Mouse (Mus musculus) CD4-positive naive resting alpha-beta T cell, adult 76 days (primary cell): ENCODE results near the gene Trim58. TPM values are rescaled to one million over a fixed set of nuclear protein-coding genes. Genes with fewer than 3 reads are reported as not detected.

ENCODE experiments used
- total RNA-seq: library from RNA; stranded (reverse); gene quantifications from one replicate; pipeline ENCODE4 v1.2.4, GENCODE M21; 2023

Trim58 gene
- 0.35 TPM for total RNA-seq

DNA sequence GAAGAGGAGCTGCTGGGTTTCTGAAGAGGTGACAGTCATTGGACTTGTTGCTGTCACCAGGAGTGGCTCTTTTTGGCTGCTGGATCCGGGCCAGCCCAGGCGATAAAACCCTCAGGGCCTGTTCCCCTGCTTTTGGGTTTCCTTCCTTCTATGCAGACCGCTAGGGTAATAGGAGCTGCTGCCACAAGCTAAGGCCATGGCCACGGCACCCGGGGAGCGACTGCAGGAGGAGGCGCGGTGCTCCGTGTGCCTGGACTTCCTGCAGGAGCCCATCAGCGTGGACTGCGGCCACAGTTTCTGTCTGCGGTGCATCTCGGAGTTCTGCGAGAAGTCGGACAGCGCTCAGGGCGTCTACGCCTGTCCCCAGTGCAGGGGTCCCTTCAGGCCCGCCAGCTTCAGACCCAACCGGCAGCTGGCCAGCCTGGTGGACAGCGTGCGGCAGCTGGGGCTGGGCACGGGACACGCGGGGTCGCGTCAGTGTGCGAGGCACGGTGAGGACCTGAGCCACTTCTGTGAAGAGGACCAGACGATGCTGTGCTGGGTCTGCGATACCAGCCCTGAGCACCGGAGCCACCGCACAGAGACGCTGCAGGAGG is at the start of gene Trim58:
Trim58 (plus strand) TSS at position 194 of the 596 bp plus-strand sequence.

DNA sequence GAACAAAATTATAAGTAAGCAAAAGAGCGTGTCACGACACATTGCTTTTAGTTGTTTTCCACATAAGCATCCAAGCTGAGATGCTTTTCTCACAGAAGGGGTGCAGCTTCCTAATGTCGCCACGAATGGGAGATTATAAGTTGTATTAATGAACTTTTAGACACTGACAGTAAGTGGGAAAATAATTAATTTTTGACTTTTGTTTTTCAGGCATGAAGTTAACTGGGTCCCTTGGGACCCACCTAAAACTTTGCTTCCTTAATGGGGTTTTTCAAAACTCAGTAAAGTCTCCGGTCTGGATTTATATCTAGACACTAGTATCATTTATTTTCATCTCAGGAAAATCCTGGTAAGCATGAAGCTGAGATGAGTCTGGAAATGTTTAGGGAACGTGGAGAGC is 45.5 kb upstream of the Trim58 start, which contains the start of gene Olfr324:
Olfr324 (plus strand) TSS at position 301 of the 400 bp plus-strand sequence.

DNA sequence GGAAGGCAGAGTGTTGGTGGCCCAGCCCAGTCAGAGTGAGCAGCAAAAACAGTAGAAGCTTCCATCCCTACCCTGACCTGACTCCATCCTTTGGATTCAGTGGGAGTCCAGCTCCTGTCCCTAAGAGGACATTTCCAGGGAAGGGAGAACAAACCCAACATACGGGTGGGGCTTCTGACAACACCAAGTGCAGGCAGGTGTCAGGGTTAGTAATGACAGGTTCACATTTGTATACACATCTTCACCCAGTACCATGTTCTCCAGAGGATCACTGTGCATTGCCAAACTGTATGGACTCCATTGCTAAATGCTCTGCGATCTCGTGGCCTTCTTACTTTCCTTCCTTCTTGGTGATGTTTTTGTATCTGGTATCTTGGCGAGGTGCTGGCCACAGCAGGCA is 24.3 kb upstream of the Trim58 start, which contains the start of gene 2210407C18Rik:
2210407C18Rik (minus strand) TSS at position 101 of the 400 bp plus-strand sequence.

DNA sequence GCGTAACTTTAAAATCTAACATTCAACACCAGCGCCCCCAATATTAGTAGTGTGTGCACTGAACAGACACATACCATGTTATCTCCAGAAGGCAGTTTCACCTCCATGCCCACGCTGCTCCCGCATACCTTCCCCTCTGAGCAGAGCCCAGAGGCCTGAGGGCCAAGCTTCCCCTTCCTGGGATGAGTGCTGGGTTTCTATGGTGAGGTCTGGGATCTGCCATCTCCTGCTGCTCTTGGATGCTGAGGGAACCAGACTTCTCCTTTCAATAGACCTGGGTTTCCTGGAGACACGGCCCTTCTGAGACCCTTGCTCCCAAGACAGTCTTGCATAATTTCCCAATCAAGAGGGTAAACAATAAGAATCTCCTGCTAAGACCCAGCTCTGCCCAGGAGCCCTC is 9.9 kb upstream of the Trim58 start, which contains the start of gene Olfr323:
Olfr323 (minus strand) TSS at position 101 of the 400 bp plus-strand sequence.

DNA sequence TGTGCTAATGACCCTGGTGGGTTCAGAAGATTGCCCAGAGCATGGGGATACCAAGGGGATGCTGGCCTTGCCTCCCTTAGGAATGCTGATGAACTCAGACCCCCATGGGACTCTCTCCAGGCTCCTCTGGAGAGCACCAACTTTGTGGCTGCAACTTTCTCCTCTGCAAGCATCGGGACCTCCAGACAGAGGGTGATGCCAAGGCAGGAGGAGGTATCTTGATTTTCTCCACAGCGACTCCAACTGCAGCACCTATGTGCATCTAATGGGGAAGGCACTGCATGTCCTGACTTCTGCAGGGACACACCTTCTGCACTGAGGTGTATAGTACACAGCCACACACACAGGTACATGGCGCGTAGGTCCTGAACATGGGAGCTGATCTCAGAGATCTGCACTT is 18.3 kb downstream of the Trim58 start, which contains the start of gene Olfr322:
Olfr322 (plus strand) TSS at position 187 of the 400 bp plus-strand sequence.

DNA sequence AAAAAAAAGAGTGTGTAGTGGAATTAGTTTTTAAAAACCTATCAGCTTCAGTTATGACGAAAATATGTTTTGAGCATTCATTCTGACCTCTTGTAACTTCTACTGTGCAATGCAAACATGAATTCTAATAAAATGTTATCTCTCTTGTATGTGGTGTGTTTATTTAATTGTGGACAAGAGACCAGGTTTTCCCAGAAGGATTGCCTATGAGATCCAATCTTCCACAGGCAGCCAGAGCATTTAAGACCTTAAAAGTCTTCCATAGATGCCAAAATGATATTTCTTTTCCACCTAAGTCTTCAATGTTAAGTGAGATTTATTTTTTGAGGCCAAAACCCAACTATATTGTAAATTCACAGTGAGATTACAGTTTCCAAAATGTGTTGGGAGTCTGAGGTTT is 40.5 kb downstream of the Trim58 start, which contains the start of gene Olfr320:
Olfr320 (plus strand) TSS at position 301 of the 400 bp plus-strand sequence.

DNA sequence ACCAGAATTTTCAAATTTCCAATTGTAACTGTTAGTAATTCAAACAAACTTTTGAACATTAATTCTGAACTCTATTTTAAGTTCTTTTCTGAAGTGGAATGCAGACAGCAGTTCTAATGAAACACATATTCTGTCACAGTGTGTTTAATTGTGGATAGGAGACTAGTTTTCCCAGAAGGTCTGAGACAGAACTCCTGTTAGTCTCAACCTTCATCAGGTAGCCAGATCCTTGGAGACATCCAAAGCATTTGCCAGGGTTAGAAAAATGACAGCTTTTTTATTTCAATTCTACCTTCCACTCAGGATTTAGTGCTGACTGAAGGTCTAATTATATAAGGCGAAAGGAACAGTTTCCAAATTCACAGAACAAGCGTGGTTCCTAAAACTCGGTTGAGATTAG is 58.6 kb downstream of the Trim58 start, which contains the start of gene Olfr319:
Olfr319 (plus strand) TSS at position 301 of the 400 bp plus-strand sequence.

Other genes with a start within 250 kb of the Trim58 start
- not detected for gene 1810065E05Rik, start 219.4 kb upstream of the Trim58 start, total RNA-seq
- not detected for gene Gm12253, start 207.9 kb upstream of the Trim58 start, total RNA-seq
- not detected for gene Lypd9, start 187.5 kb upstream of the Trim58 start, total RNA-seq
- gene Olfr30, start 178.2 kb upstream of the Trim58 start, total RNA-seq: not detected
- gene Olfr332, start 147.9 kb upstream of the Trim58 start, total RNA-seq: not detected
- gene Olfr331, start 137.9 kb upstream of the Trim58 start, total RNA-seq: not detected
- not detected for gene Olfr330, start 105.6 kb upstream of the Trim58 start, total RNA-seq
- not detected for gene Olfr329-ps, start 94.0 kb upstream of the Trim58 start, total RNA-seq
- 0.56 TPM for gene Olfr328, start 84.8 kb upstream of the Trim58 start, total RNA-seq
- gene Olfr224, start 69.9 kb upstream of the Trim58 start, total RNA-seq: not detected
- gene Olfr325, start 62.7 kb upstream of the Trim58 start, total RNA-seq: not detected
- gene Olfr324, start 45.4 kb upstream of the Trim58 start, total RNA-seq: not detected
- not detected for gene 2210407C18Rik, start 24.4 kb upstream of the Trim58 start, total RNA-seq
- not detected for gene Olfr323, start 10.0 kb upstream of the Trim58 start, total RNA-seq
- not detected for gene Olfr322, start 18.3 kb downstream of the Trim58 start, total RNA-seq
- gene Olfr320, start 40.6 kb downstream of the Trim58 start, total RNA-seq: not detected
- not detected for gene Olfr319, start 58.7 kb downstream of the Trim58 start, total RNA-seq
- gene Olfr318, start 83.5 kb downstream of the Trim58 start, total RNA-seq: 0.70 TPM
- not detected for gene Olfr317, start 98.7 kb downstream of the Trim58 start, total RNA-seq
- gene Olfr316, start 112.3 kb downstream of the Trim58 start, total RNA-seq: not detected
- gene Olfr315, start 132.7 kb downstream of the Trim58 start, total RNA-seq: not detected
- not detected for gene Olfr314, start 142.5 kb downstream of the Trim58 start, total RNA-seq
- gene Fam183b, start 161.5 kb downstream of the Trim58 start, total RNA-seq: not detected
- gene Olfr313, start 174.5 kb downstream of the Trim58 start, total RNA-seq: not detected
- not detected for gene Olfr312, start 188.8 kb downstream of the Trim58 start, total RNA-seq
- gene Olfr311, start 198.8 kb downstream of the Trim58 start, total RNA-seq: not detected
- 10.0 TPM for gene Gm12258, start 206.7 kb downstream of the Trim58 start, total RNA-seq
- gene 2810021J22Rik, start 226.8 kb downstream of the Trim58 start, total RNA-seq: 10.7 TPM